Mouse (Mus musculus): ENCODE measurements around the gene Olfr702. TPM values are rescaled to one million over a fixed set of nuclear protein-coding genes. Genes with fewer than 3 reads are reported as not detected.

The Olfr702 gene
- not detected in 2 replicates for polyA plus RNA-seq (2012; rRNA removed)

DNA sequence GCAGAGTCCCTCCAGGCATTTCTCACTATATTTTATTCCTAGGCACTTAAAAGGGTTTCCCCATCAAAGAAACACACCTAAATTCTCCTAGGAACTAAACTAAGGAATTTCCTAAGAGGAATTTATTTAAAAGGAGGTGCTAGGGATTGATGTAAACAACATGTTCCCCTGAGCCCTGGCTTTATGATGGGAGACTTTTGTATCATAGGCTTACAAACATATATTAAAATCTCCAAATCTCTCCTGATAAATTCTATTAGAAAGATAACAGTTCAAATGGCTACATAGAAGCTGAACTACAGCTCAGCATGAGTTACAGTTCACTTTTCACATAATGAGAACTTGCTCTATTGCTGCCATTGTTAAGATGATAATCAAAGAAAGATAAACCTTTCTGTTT lies at the start of gene Olfr702:
Gene Olfr702 (minus strand): TSS at position 101 of the 400 bp plus-strand sequence.
- no peak for DNase-seq (ENCODE audit: low read depth, low spot score)

DNA sequence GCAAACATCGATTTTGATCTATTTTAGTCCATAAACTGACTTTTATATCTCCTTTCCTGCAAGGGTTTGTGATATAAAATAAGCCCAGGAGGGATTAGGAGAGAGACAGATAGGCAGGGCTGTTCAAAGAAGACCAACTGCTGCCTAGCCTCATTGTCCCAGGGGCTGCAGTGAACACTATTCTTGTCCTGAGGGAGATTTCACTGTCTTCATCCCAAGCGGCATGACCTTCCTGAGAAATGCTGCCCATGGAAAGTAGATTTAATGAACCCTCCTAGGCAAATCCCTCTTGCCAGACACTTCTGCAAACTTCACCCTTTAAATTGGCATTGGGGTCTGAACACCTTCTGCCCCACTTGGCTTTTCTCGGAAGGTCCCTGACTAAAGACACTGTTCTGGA lies 43.1 kb upstream of the Olfr702 start, which contains the start of gene Olfr705:
Gene Olfr705 (minus strand): TSS at position 101 of the 400 bp plus-strand sequence.
- DNase-seq (ENCODE audit: low read depth, low spot score) = no peak
- WGBS = 75% methylated on average over 3 of the region's 3 CpGs

DNA sequence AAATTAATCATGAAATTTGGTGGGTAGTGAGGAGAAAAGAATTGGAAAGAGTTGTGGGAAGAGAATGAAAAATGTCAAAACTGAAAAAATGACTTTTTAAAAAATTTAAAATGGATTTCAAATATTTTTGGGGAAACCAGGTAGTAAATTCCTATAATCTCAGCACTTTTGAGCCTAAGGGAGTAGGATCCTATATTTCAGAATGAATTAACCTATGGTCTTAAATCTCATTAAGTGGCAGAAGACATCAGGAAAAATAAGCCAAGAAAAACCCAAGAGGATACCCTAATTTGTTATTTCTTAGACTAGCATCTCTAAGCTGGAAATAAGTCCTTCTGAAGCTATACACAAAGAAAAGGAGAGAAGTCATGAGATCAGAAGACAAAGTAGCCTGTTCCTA lies 29.2 kb upstream of the Olfr702 start, which contains the start of gene Olfr704:
Gene Olfr704 (plus strand): TSS at position 301 of the 400 bp plus-strand sequence.
- no peak for DNase-seq (ENCODE audit: low read depth, low spot score)

DNA sequence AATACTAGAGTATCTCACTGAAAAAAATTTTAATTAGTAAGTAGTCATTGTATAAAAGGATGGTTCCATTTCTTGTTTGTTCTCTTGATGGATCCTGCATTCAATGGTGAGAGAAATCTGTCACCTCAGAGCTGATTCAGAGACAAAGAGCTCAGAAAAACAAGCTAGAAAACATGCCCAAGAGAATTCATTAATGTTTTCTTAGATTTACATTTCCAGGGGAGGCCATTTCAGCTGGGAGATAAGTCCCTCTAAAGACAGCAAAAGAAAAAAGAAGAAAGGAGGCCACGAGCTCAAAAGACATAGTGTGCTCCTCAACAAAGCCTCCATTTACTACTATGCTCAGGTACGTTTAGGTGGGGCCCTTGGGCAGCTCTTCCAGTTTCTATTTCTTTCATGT lies 9.4 kb upstream of the Olfr702 start, which contains the start of gene Olfr703:
Gene Olfr703 (plus strand): TSS at position 301 of the 400 bp plus-strand sequence.
- WGBS = 34% methylated on average over 2 of the region's 2 CpGs

DNA sequence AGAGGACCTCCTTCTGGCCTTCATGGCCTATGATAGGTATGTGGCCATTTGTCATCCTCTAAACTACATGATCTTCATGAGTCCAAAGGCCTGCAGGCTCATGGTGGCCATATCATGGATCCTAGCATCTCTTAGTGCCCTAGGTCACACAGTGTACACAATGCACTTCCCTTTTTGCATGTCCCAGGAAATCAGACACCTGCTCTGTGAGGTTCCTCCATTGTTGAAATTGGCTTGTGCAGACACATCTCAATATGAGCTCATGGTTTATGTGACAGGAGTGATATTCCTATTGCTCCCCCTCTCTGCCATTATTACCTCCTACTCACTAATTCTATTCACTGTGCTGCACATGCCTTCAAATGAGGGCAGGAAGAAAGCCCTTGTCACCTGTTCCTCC lies 15.3 kb downstream of the Olfr702 start:
- no peak for DNase-seq (ENCODE audit: low read depth, low spot score)

More for the DNA sequence above, 9.4 kb upstream of the Olfr702 start, which contains the start of gene Olfr703:
- DNase-seq (ENCODE audit: low read depth, low spot score) = no peak

DNA sequence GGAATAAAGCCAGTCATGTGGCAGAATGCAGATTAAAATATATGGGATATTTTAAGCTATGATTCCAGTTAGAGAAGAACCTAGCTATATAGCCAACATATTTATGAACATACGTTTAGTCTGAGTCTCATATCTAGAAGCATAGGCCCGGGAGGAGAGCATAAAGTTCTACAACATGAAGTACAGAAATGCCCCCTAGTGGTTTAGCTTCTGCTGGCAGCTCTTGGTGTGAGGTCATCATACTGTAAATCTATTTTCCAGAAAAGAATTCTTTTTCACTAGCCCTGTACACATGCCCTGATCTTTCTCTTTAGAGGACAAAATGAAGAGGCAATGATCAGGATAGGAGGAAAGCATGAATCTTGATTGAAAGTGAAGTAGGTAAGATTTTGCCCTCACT lies 17.9 kb downstream of the Olfr702 start:
- peak; percentile 3 for DNase-seq (ENCODE audit: low read depth, low spot score)
- 8% methylated on average over 2 of the region's 2 CpGs for WGBS

DNA sequence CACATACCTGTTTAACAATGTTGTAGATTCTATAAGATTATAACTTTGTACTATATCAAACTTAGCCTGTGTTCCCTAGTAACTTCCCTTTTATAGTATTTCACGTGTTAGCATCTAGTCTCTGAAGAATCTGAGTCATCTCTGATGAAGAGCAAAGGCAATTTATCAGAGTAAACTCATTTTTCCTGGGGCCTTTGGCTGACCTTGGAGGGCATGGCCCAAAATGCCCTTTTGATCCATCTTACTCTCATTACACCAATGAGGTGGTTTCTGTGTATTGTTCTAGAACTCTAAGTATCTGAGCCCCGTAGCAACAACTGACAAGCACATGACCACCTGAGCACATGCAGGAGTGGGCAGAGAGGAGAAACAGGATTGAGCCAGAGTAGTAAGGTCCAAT lies 19.9 kb downstream of the Olfr702 start, which contains the start of gene Olfr701:
Gene Olfr701 (plus strand): TSS at position 301 of the 400 bp plus-strand sequence.
- no peak for DNase-seq (ENCODE audit: low read depth, low spot score)
- WGBS = 39% methylated on average over 2 of the region's 2 CpGs

DNA sequence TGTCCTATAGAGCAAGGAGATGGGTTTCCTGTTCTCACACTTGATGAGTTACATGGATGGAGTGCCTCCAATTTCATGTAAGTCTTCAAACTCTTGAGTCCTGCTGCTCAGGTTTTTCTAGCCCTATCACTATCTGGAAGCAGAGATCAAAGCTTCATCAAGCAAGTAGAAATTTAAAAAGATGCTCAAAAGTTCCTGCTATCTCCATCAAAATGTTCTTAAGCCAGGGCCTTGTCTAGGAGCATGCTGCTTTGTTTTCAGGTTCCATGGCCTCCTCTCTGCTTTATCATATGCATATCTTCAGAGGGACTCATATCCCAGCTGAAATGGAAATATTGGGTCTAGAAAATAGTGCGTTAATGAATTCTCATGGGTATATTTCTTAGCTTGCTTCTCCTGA lies 25.0 kb downstream of the Olfr702 start, which contains the start of gene Olfr700:
Gene Olfr700 (minus strand): TSS at position 101 of the 400 bp plus-strand sequence.
- WGBS = 89% methylated on average over 1 of the region's 1 CpGs
- no peak for DNase-seq (ENCODE audit: low read depth, low spot score)

DNA sequence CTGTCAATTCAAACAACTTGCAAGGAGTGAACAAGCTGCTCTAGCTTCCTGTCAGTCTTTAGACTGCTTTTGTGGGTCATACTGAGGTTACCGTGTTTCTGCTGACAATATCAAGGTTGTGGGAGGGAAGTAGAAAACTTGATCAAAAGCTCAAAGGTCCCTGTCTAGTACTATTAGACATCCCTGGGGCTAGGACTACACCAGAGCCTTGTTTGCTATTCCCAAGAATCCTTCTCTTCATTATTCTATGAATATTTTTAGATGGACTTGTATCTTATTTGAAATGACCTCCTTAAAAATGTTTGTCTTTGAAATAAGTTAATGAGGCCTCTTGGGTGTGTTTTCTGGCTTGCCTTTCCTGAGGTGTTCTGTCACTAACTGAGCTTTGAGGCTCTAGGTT lies 40.6 kb downstream of the Olfr702 start, which contains the start of gene Olfr699:
Gene Olfr699 (minus strand): TSS at position 101 of the 400 bp plus-strand sequence.
- 62% methylated on average over 1 of the region's 1 CpGs for WGBS
- DNase-seq (ENCODE audit: low read depth, low spot score) = no peak

DNA sequence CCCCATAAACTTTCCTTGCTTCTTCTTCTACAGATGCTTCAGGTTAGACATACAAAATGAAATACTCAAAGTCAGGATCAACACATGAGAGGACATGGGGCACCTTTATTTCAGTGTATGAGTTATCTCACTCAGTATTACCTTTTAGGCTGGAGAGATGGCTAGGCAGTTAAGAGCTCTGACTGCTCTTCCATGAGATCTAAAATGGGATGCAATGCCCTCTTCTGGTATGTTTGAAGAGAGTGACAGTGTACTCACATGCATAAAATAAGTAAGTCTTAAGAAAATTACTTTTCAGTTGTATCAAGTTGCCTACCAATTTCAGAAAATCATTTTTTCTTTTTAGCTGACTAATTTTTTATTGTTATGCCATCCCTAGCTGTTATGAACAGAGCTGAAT lies 45.4 kb downstream of the Olfr702 start:
- DNase-seq (ENCODE audit: low read depth, low spot score) = no peak

Other genes starting within 250 kb of the Olfr702 start
- gene Olfr693, start 153.3 kb downstream of the Olfr702 start, polyA plus RNA-seq (2012; rRNA removed) = not detected in 2 replicates
- gene Olfr694, start 142.1 kb downstream of the Olfr702 start, polyA plus RNA-seq (2012; rRNA removed) = not detected in 2 replicates
- gene Olfr695, start 117.5 kb downstream of the Olfr702 start, polyA plus RNA-seq (2012; rRNA removed) = not detected in 2 replicates
- not detected in 2 replicates for gene Olfr697, start 91.5 kb downstream of the Olfr702 start, polyA plus RNA-seq (2012; rRNA removed)
- gene Olfr698, start 78.5 kb downstream of the Olfr702 start, polyA plus RNA-seq (2012; rRNA removed) = not detected in 2 replicates
- gene Olfr699, start 40.7 kb downstream of the Olfr702 start, polyA plus RNA-seq (2012; rRNA removed) = not detected in 2 replicates
- gene Olfr700, start 25.1 kb downstream of the Olfr702 start, polyA plus RNA-seq (2012; rRNA removed) = not detected in 2 replicates
- gene Olfr701, start 19.8 kb downstream of the Olfr702 start, polyA plus RNA-seq (2012; rRNA removed) = not detected in 2 replicates
- not detected in 2 replicates for gene Olfr703, start 9.5 kb upstream of the Olfr702 start, polyA plus RNA-seq (2012; rRNA removed)
- not detected in 2 replicates for gene Olfr704, start 29.3 kb upstream of the Olfr702 start, polyA plus RNA-seq (2012; rRNA removed)
- not detected in 2 replicates for gene Olfr705, start 43.0 kb upstream of the Olfr702 start, polyA plus RNA-seq (2012; rRNA removed)
- gene Olfr706, start 54.3 kb upstream of the Olfr702 start, polyA plus RNA-seq (2012; rRNA removed) = not detected in 2 replicates
- not detected in 2 replicates for gene Olfr707, start 67.3 kb upstream of the Olfr702 start, polyA plus RNA-seq (2012; rRNA removed)
- 0.45 and 0.59 TPM in 2 replicates for gene Olfr1532-ps1, start 74.1 kb upstream of the Olfr702 start, polyA plus RNA-seq (2012; rRNA removed)
- not detected in 2 replicates for gene Olfr709-ps1, start 98.3 kb upstream of the Olfr702 start, polyA plus RNA-seq (2012; rRNA removed)
- gene Olfr710, start 114.4 kb upstream of the Olfr702 start, polyA plus RNA-seq (2012; rRNA removed) = not detected in 2 replicates
- gene Olfr6, start 130.0 kb upstream of the Olfr702 start, polyA plus RNA-seq (2012; rRNA removed) = not detected in 2 replicates
- gene Olfr711, start 141.6 kb upstream of the Olfr702 start, polyA plus RNA-seq (2012; rRNA removed) = not detected in 2 replicates
- not detected in 2 replicates for gene Olfr2, start 172.2 kb upstream of the Olfr702 start, polyA plus RNA-seq (2012; rRNA removed)
- gene Olfr713, start 197.3 kb upstream of the Olfr702 start, polyA plus RNA-seq (2012; rRNA removed) = 0.05 and 0.11 TPM in 2 replicates
- gene Olfr714, start 237.1 kb upstream of the Olfr702 start, polyA plus RNA-seq (2012; rRNA removed) = not detected in 2 replicates